Mouse (Mus musculus) stomach, postnatal 0 days (tissue): ENCODE measurements around the gene Mpnd. TPM values are rescaled to one million over a fixed set of nuclear protein-coding genes. Genes with fewer than 3 reads are reported as not detected.

Experiments used
- ATAC-seq: fragments of 200-750 bp; cut with Nextera tagmentation; 2 replicates; pipeline ENCODE4 v1.8.0; 2017; ENCODE audit not compliant: low FRiP score, low TSS enrichment
- DNase-seq: peaks from one replicate; pipeline ENCODE4 v3.0.0-alpha.2; 2016; ENCODE audit warnings: low spot score
- H3K27ac ChIP-seq: fragments of 300-500 bp; sonication (generic); replicated peaks from 2 replicates; pipeline ENCODE4 v1.5.1; 2014; ENCODE audit warnings: mild to moderate bottlenecking, control low read depth
- H3K27me3 ChIP-seq: fragments of 300-500 bp; sonication (generic); 2 replicates; pipeline ENCODE4 v1.6.1; 2014; ENCODE audit warnings: low read length; ENCODE audit not compliant: control insufficient read depth, insufficient read depth
- H3K36me3 ChIP-seq: fragments of 300-500 bp; sonication (generic); 2 replicates; pipeline ENCODE4 v1.6.1; 2014; ENCODE audit warnings: low read length, mixed read lengths; ENCODE audit not compliant: control insufficient read depth, insufficient read depth
- H3K4me1 ChIP-seq: fragments of 300-500 bp; sonication (generic); replicated peaks from 2 replicates; pipeline ENCODE4 v1.6.1; 2014; ENCODE audit warnings: antibody characterized with exemption; ENCODE audit not compliant: control insufficient read depth, insufficient read depth
- H3K4me2 ChIP-seq: fragments of 300-500 bp; sonication (generic); replicated peaks from 2 replicates; pipeline ENCODE4 v1.6.1; 2014; ENCODE audit warnings: low read depth, mild to moderate bottlenecking, control low read depth, moderate library complexity
- H3K4me3 ChIP-seq: fragments of 300-500 bp; sonication (generic); 2 replicates; pipeline ENCODE4 v1.5.1; 2014; ENCODE audit warnings: low read depth, low read length, control low read depth
- H3K9ac ChIP-seq: fragments of 300-500 bp; sonication (generic); 2 replicates; pipeline ENCODE4 v1.6.1; 2014; ENCODE audit warnings: mild to moderate bottlenecking, low read length, control low read depth, mixed read lengths
- H3K9me3 ChIP-seq: fragments of 300-500 bp; sonication (generic); 2 replicates; pipeline ENCODE4 v1.6.1; 2016; ENCODE audit warnings: low read length; ENCODE audit not compliant: control insufficient read depth
- CTCF ChIP-seq: IDR thresholded peaks from 2 replicates; pipeline ENCODE4 v1.5.1; 2016; ENCODE audit warnings: antibody characterized with exemption, low read depth, mild to moderate bottlenecking, moderate library complexity
- EP300 ChIP-seq: optimal IDR thresholded peaks from 2 replicates; pipeline ENCODE3; 2016; ENCODE audit warnings: antibody characterized with exemption
- WGBS: fragments of 180-500 bp; shearing (Covaris S2); extraction: QIAGEN DNeasy Blood & Tissue Kit; methylation state at CpG from one replicate; pipeline ENCODE4 v1.1.7; 2014; 5-methylcytosine and 5-hydroxymethylcytosine counted together
- polyA plus RNA-seq: library from polyadenylated mRNA; unstranded; fragments of >200 nt; fragmentation: Nextera tagmentation; extraction: Ambion mirVana; gene quantifications from 2 replicates; pipeline ENCODE4 v1.2.1, GENCODE M21; 2015

Mpnd gene
- polyA plus RNA-seq, 1 experiment from 2014 or later: 28.9 TPM

DNA sequence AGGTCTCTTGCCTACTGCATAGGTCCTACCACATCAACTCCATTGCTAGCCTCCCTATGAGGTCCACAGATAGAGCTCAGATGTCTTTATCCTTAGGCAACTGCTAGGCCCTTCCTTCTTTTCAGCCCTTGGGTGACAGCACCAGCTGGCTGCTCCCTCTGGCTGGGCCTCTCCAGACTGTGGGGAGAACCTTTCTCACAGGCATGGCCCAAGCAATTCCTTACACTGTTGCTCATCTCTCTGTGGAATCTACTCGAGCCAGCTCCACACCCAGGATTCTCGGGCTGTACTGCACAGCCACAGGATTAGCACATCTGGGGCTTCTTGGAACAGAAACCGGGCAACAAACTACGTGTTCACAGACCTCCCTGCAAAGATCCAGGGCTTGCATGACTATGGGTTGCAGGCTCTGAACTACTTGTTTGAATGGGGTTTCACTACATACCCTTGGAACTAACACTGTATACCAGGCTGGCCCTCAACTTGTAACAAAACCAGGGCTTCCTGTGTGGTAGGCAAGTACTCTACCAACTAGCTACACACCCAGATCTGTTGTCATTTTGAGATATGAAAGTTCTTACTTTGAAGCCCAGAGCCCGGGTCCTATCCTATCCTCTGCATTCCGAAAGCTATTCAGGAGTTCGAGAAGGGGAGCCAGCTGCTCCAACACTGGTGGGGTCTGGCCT, 28.7 kb downstream of the Mpnd start:
- peaks cover 8% of the 10 kb centered on the region for H3K4me1 ChIP-seq
- H3K9ac ChIP-seq: no peak overlapping the region
- H3K36me3 ChIP-seq: no peaks in the 10 kb centered on the region; the same call in 1 of the 2 replicates
- ATAC-seq (no peak), DNase-seq (no peak)
- H3K4me3 ChIP-seq: peak overlapping the region; percentile 77; the same call in 1 of the 2 replicates
- 72% methylated on average over 7 of the region's 7 CpGs for WGBS
- no peaks in the 10 kb centered on the region for H3K27me3 ChIP-seq
- no peaks in the 10 kb centered on the region for H3K9me3 ChIP-seq
- H3K4me2 ChIP-seq: peak overlapping the region; percentile 61; the same call in 1 of the 2 replicates
- H3K27ac ChIP-seq: peak overlapping the region; percentile 70
- TF ChIP-seq CTCF: no peak
- no peak for TF ChIP-seq EP300

DNA sequence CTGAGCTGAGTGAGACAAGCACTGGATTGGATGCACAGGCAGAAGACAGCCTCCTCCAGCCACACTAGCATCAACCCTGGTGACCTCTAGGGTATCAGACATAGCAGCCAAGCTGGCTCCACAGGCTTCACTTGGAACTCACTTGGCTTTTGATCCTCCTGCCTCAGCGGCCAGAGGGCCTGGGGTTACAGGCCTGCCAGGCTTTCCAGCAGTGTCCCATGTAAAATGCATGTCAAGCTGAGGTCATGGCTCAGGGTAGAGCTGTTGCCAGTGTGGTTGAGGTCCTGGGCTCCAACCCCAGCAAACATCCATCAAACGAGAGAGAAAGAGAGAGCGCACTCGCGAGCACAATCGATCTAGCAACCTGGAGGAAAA, 29.2 kb downstream of the Mpnd start:
- no peak for TF ChIP-seq CTCF
- no peak for TF ChIP-seq EP300
- H3K27me3 ChIP-seq: no peaks in the 10 kb centered on the region
- WGBS: 74% methylated on average over 6 of the region's 6 CpGs
- H3K27ac ChIP-seq: peak overlapping the region; percentile 70
- peak overlapping the region; percentile 61; the same call in 1 of the 2 replicates for H3K4me2 ChIP-seq
- ATAC-seq (no peak), DNase-seq (no peak)
- H3K36me3 ChIP-seq: no peaks in the 10 kb centered on the region
- no peaks in the 10 kb centered on the region for H3K9me3 ChIP-seq
- H3K4me3 ChIP-seq: peak overlapping the region; percentile 77
- 0 out of 2 replicates have a peak overlapping the region, but pooled peaks have one; percentile 23 for H3K9ac ChIP-seq
- H3K4me1 ChIP-seq: peaks cover 8% of the 10 kb centered on the region

DNA sequence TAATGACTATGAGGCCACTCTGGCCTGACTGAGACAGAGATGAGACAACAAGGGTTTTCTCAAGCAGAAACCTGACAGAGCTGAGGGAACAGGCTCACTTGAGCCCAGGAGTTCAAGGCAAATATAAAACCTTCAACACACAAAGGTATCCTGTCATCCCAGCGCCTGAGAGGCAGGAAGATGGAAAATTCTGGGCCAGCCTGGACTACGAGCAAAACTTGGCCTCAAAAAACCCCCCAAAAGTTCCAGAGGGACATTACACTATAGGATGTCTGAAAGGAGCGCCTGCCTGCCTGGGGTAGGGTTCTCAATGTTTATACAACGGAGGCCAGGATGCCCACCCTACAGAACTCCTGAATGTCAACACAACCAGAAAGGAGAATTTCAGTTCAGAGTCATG, 29.7 kb downstream of the Mpnd start:
- 36% methylated on average over 4 of the region's 4 CpGs for WGBS
- DNase-seq (no peak), ATAC-seq (no peak)
- no peaks in the 10 kb centered on the region for H3K9me3 ChIP-seq
- peak overlapping the region; percentile 92 for H3K9ac ChIP-seq
- peak overlapping the region; percentile 70 for H3K27ac ChIP-seq
- H3K27me3 ChIP-seq: no peaks in the 10 kb centered on the region
- H3K4me3 ChIP-seq: peak overlapping the region; percentile 77
- peak overlapping the region; percentile 61 for H3K4me2 ChIP-seq
- TF ChIP-seq EP300: no peak
- no peak for TF ChIP-seq CTCF
- peaks cover 8% of the 10 kb centered on the region for H3K4me1 ChIP-seq
- no peaks in the 10 kb centered on the region for H3K36me3 ChIP-seq

DNA sequence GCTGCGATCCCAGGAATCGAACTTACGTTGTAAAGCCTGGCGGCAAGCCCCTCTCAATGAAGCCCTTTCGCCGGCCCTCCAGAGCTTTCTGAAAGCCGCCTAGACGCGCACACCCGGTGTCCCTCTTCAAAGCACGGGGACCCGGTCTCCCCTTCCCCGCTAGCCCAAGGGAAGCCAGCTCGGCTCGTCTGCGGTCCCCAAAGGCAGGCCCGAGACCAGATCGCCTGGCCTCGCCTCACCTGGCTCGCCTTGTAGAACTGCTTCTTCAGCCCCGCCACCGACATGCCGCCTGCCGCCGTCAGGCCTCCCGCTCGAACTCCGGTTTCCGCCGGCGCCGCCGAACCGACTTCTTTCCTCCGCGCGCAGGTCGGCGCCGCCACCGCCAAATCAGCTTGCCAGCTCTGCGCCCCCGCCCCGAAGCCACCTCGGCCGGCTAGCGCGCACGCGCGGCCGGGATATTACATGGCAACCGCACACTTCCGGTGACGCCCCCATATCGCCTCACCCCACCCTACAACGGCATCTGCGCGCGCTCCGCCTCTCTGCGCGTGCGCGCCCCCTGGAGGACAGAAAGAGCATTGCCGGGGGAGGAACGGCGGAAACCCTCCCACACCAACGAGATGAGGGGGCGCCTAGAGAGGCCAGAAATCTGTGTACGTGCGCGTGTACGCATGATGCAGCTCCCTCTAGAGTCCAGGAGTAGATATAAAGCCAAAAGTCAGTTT, 30.8 kb downstream of the Mpnd start, which contains the start of gene Sh3gl1:
Sh3gl1 (minus strand) TSS at position 460 of the 725 bp plus-strand sequence.
- no peaks in the 10 kb centered on the region for H3K9me3 ChIP-seq
- DNase-seq: peak; percentile 99
- H3K27me3 ChIP-seq: no peaks in the 10 kb centered on the region
- peak within 1 kb of the TSS; percentile 94 for H3K27ac ChIP-seq
- H3K4me1 ChIP-seq: peaks cover 8% of the 10 kb centered on the region
- peak; percentile 90 for ATAC-seq
- peak; percentile 90 for TF ChIP-seq EP300
- TF ChIP-seq CTCF: peak; percentile 100
- peak within 1 kb of the TSS; percentile 77 for H3K4me3 ChIP-seq
- peak within 1 kb of the TSS; percentile 61 for H3K4me2 ChIP-seq
- no peaks in the 10 kb centered on the region for H3K36me3 ChIP-seq
- WGBS: under 1% methylated on average over 74 of the region's 74 CpGs
- peak within 1 kb of the TSS; percentile 92 for H3K9ac ChIP-seq

DNA sequence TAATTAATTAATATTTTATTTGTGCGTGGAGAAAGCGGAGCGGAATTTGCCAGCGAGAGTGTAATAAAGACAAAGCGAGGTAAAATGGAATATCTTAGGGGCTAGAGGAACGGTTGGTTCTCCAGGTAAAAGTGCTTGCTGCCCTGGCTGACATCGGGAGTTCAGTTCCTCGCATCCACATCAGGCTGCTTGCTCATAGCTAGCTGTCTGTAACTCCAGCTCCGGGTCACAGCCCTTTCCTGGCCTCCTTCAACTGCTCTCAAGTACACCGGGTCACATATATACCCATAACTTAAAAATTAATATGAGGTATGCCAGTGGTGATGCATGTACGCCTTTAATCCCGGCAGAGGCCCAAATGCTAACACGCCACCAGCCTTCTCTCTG, 31.4 kb downstream of the Mpnd start:
- no peak for DNase-seq
- ATAC-seq: peak; percentile 10; the same call in 1 of the 2 replicates
- Histone ChIP-seq H3K4me3 (peak overlapping the region; percentile 33), H3K9me3 (no peaks in the 10 kb centered on the region), H3K4me1 (peaks cover 8% of the 10 kb centered on the region), H3K4me2 (peak overlapping the region; percentile 60), H3K27me3 (no peaks in the 10 kb centered on the region), H3K27ac (peak overlapping the region; percentile 45), H3K9ac (peak overlapping the region; percentile 56), H3K36me3 (no peaks in the 10 kb centered on the region)
- no peak for TF ChIP-seq EP300
- WGBS: 33% methylated on average over 13 of the region's 13 CpGs
